Mouse (Mus musculus) ES-E14 (cell line): ENCODE data around the gene Polr2b.

ENCODE experiments used
- CHD2 ChIP-seq: IDR thresholded peaks from 2 replicates; pipeline ENCODE4 v1.6.1; 2014; ENCODE audit warnings: mild to moderate bottlenecking, low read depth, low read length, inconsistent platforms
- ZC3H11A ChIP-seq: IDR thresholded peaks from 2 replicates; pipeline ENCODE4 v1.6.1; 2012; ENCODE audit warnings: low read depth, mild to moderate bottlenecking, inconsistent platforms, low read length, borderline replicate concordance

DNA sequence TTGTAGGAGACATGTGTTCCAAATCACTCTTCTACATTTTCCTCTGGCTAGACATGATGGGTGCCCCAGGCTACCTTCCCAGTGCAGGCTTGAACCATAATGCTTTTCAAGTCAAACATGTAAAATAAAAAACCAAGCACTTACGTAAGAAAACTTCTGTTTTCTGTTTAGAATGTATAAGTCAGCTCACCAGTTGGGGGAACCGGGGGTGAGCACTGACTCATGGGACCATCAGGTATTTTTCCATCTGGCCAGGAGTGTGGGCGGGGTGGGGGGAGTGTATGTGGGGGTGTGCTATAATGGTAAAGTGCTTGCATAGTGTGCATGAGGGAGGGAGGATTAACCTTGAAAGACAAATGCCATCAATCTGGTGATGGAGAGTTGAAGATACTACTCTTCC lies 68.1 kb downstream of the Polr2b start:
- TF ChIP-seq ZC3H11A: no peak
- no peak for TF ChIP-seq CHD2
